Mouse (Mus musculus): ENCODE measurements around the gene Scpep1.
"Not testable (repeated sequence)": the region's sequence is repeated elsewhere in the genome, so short reads cannot be mapped to it uniquely, and the experiment has no call there.

The Scpep1 gene

DNA sequence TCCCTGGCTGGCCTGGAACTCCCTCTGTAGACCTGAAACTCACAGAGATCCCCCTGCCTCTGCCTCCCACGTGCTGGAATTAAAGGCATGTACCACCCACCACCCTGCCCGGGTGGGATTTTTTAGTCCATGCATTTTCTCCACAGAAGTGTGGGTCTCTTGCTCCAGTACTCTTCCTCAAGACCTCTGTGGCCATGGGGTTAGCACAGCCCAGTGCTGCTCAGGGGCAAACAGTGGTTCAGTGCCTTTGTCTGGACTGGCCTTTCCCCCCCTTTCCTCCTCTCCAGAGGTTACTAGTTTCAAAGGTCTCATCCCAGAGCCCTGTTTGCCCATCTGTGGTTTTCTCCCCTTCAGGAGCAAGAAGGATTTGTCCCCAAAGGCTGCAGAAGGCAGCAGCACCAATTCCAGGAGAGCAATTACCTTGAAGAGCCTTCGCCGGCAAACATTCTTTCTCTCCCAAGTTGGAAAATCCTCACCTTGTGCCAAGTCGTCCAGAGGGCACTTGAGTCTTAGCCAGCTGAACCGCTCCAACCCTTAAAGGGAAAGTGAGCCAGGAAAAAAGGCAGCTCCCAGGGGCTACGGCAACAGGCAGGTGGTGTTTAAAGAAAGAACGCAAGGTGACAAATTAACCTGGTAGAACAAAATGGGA lies 45.8 kb downstream of the Scpep1 start:
- DNase-seq (ENCODE audit: low spot score), result no peak

DNA sequence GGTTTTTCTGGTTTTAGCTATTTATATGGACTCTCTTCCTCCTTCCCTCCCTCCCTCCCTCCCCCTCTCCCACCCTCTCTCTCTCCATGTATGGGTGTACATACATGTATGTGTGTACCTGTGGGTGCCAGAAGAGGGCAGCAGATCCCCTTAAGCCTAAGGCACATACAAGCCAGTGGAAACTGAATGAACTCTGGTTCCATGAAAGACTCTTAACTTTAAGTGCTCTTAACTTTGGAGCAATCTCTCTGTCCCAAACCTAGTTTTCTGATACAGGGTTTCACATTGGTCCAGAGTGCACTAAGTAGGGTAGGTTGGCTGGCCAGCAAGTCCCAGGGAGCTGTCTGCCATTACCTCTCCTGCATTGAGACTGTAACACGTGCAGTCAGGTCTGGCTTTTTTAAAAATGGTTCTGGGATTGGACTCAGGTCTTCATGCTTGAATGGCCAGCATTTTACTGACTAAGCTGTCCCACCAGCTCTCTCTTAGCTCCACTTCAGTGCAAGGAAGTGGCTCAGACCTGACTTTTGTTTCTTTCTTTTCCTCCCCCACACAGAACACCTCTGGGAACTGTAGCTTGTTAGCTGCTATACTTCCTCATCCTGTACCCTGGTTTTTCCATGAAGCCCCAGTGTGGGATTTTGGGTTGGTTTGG lies 46.6 kb downstream of the Scpep1 start:
- no peak for DNase-seq (ENCODE audit: low spot score)

DNA sequence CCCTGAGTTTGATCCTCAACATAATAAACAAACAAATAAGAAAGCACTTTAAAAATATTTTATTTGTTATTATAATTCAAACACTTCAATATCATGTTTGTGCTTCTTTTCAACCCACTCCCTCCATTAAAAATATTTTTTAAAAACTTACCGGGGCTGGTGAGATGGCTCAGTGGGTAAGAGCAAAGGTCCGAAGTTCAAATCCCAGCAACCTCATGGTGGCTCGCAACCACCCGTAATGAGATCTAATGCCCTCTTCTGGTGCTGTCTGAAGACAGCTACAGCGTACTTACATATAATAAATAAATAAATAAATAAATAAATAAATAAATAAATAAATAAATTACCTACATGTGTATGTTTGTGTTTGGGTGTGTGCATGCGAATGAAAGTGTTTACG lies 47.4 kb downstream of the Scpep1 start:
- no peak for DNase-seq (ENCODE audit: low spot score)

DNA sequence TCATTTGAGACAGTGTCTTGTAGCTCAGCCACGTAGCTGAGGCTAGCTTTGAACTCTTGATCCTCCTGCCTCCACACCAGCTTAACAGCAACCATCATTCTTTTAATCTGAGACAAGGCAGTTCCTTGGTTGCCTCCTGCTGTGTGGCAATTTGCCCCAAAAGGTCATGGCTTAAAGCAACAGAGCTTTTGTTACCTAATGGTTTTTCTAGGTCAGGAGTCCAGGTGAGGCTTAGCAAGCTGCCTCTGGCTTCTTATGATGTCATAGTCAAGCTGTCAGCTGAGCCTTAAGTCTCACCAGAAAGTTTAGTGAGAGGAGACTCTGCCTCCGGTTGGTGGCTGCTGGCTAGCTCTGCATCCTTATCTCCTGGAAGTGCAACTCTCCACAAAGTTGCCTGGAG lies 49.6 kb downstream of the Scpep1 start:
- no peak for DNase-seq (ENCODE audit: low spot score)

DNA sequence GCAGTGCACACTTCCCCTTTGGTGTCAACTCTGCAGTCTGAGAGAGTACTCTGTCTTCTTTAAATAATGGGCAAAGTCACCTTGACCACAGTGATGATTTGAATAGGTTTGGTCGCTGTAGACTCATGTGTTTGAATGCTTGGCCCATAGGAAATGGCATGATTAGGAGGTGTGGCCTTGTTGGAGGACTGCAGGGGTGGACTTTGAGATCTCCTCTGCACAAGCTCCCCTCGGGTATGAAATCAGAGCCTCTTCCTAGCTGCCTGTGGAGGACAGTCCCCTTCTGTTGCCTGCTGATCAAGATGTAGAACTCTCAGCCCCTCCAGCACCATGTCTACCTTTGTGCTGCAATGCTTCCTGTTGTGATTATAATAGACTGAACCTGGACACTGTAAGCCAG lies 51.2 kb downstream of the Scpep1 start:
- no peak for DNase-seq (ENCODE audit: low spot score)

DNA sequence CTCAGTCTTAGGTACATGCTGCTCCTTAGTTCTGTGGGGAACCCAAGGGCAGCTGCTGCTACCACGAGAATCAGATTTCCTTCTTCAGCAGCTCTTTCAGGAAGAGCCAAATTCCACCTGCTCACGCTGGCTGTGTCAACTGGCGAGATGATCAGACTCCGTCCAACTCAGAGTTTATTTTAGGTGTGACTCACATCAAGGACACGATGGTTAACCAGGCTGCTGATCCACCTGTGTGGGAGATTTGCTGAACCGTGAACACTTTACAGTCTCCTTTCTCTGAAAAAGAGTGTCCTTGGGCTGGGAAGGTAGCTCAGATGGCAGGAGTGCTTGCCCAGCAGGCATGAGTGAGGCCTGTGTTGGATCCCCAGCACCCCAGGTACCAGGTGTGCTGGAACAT lies 52.5 kb downstream of the Scpep1 start:
- no peak for DNase-seq (ENCODE audit: low spot score)

DNA sequence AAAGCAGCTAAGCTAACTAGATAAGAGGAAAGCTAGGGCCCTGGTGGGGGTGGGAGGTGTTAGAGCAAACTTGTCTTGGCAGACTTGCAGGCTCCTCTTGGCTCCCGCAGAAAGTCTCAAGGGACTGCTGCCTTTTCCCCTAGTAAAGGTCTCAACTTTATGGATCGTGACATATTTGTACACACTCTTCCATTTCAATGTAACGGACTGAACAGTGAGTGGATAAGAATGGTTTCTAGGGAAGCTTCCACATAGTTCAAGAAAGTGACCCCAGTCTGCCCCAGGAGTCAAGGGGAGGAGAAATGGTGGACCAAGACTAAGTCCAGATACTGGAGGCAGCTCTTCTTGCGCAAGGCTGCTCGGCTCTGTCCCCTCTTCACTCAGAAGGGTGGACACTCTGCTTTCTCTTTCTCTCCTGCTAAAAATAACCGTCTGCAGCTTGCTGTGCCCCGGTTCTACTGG lies 53.9 kb downstream of the Scpep1 start:
- DNase-seq (ENCODE audit: low spot score), result no peak

DNA sequence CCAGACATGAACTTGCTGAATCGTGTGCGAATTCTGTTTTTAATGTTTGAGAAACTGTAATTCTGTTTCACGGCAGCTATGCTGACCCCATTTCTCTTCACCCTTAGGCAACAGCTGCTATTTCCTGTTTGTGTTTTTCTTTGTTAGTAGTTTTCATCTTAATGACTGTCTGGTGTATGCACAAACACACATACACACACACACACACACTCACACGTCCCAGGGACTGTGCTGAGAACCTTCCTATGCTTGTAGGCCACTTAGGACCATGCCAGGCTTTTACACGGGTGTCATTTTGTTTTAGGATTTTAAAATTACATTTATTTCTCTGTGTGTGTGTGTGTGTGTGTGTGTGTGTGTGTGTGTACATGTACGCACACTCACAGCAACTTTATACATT lies 55.7 kb downstream of the Scpep1 start:
- no peak for DNase-seq (ENCODE audit: low spot score)

DNA sequence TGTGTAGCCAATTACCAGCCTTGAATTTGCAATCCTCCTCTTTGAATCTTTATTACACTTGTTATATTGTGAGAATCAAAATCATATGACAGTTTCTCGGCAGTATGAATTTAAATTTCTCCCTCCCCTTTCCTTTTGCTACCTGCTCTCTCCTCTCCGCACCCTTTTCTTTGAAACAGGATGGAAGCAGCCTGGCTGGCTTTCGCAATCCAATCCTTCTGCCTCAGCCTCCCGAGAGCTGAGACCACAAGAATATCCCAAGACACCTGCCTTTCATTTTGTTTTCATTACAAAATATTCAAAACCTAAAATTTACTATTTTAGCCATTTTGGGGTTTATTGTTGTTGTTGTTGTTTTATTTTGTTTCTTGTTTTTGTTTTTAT lies 56.9 kb downstream of the Scpep1 start:
- no peak for DNase-seq (ENCODE audit: low spot score)

DNA sequence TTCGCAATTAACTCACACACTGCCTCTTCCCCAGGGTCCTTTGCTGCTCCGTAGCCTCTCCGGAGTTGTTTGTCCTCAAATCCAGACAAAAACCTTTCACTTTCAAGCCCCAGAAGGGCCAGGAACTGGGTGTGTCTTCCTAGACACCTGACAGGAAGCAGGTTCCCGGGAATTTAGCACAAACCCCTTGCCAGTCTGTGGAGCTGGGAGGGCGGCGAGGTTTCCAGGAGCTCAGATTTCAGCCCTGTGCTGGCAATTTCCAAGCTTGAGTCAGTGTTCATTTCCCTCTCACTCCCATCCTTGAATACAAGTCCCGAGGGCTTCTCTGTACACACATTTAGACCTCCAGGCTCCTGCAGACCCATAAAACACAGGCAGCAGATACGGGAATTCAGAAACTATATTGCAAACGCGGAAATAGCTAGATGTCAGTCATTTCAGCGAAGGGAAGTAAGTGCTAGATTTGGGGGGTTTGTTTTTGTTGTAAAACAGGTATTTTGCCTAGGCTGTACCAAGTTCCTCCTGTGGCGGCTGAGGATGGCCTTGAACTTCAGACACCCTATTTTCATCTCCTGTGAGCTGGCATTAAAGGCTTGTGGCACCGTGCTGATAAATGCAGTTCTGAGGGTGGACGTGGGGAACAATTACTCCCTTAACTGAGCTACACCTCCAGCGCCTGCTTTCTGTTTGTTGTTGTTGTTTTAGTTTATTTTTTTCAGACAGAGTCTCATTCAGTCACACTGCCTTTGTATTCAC lies 57.5 kb downstream of the Scpep1 start:
- DNase-seq (ENCODE audit: low spot score), result no peak

DNA sequence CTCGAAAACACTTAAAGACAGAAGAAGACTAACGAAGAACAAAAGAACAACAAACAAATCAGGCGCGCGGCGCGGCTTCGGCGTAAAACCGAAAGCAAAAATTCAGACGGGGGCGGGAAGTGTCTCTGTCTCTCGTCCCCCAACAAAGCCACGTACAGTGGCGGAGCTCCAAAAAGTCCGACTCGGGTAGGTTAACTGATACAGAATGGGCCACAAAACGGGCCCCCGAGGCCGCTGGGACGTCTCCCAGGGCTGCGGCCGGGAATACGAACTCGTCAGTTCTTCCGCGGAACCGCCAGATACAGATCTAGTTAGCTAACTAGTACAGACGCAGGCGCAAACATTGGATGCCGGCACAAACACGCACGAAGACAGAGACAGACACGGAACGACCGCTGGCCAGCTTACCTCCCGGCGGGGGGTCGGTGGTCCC lies 59.4 kb downstream of the Scpep1 start:
- DNase-seq (ENCODE audit: low spot score), result not testable (repeated sequence)

DNA sequence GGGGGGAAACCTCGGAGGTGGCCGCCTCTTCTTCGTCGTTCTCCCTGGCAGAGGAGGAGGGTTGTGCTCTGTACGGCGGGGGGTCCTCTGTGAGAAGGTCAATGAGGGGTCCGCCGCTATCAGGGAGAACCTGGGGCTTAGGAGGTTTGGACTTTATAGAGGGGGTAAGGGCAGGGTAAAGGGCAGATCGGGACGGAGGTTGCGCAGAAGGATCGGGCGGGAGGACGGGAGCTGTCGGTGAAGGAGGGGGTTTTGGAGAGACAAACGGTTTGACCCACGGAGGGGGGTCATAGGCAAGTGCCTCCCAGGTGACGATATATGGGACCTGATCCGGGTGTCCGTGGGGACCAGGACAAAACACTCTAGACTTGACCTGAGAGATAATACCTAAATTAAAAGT lies 60.0 kb downstream of the Scpep1 start:
- not testable (repeated sequence) for DNase-seq (ENCODE audit: low spot score)

DNA sequence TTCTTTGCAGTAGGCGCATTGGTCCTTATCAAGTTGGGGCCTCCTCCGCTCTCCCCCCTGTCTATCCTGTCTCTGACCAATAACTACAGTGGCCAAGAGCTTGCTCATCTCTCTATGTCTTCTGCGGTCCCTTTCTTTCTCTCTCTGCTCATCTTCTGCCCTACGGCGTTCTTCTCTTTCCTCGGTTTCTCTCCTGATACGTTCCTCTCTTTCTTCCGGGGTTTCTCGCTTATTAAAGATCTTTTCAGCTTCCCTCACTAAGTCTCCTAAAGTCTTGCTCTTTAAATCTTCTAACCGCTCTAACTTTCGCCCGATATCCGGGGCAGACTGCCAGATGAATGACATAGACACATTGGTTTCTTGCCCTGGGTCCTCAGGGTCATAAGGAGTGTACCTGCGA lies 61.0 kb downstream of the Scpep1 start:
- not testable (repeated sequence) for DNase-seq (ENCODE audit: low spot score)

DNA sequence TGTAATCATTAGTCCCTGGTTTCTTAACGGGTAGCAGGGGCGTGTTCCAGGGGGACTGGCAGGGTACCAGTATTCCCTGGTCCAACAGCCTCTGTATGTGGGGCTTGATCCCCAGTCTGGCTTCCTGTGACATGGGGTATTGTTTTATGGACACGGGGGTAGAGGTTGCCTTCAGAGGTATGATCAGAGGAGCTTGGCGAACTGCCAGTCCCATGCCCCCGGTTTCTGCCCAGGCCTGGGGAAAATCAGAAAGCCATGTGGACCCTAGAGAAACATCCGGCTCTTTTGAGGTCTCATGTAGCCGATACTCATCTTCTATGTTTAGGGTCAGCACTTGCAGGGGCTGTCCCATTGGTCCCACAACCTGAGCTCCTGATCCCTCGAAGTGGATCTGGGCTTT lies 61.8 kb downstream of the Scpep1 start:
- not testable (repeated sequence) for DNase-seq (ENCODE audit: low spot score)

DNA sequence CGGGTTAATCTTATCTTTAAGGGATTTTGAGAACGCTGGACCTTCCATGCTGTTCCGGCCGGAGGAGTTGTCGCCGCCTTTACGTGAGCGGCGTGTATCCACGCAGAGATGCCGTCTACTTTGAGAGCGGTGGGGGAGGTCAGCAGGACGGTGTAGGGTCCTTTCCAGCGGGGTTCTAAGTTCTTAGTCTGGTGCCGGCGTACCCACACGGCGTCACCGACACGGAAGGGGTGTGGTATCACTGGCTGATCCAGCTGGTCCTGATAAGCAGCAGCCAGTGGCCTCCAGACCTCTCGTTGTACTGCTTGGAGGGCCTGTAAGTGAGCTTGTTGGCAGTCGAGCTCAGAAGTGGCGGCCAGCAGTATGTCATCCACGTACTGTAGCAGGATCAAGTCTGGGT lies 62.5 kb downstream of the Scpep1 start:
- not testable (repeated sequence) for DNase-seq (ENCODE audit: low spot score)

DNA sequence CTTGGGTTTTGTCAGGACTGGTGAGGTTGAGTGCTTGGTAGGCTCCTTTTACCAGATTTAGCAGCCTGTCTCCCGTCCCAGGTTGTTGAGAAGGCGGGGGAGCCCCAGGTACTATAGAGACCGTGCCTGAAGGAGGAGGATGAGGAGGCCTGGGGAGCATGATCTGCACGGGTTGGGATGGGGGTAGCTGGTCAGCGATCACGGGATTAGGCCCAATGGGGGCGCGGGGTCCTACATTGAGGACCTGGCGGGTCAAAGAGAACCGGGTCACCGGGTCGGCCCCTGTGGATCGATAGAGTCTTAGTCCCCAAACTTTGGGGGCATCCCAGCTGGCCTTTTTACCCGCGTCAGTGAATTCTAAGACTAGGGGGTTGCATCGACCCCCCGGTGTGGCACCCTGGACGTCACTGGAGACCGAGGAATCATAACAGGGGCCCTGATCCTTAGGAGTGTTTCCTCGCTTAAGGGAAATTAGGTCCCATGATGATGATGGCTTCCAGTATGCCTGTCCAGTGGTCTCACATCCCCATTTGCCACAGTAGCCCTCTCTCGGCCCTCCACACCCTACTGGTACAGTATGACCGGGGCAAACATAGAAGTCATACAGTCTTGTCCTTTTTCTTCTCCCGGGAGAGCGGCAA lies 63.2 kb downstream of the Scpep1 start:
- not testable (repeated sequence) for DNase-seq (ENCODE audit: low spot score)

DNA sequence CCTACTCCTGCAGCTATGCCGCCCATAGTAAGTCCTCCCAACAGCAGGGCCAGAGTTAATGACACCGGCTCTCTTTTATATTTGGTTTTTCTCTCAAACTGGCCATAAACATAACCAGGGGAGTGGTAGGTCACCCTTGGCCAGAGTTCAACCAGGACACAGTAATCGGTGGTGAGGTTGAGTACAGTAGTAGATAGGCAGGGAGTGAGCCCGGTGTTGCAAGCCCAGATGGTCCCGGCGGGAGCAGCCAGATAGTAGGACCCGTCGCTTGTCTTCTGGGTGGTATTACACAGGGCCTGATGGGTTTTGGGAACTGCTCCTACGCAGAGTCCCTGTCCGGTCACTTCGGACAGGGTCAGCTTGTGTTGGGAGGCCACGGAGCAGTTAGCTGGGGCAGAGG lies 63.8 kb downstream of the Scpep1 start:
- not testable (repeated sequence) for DNase-seq (ENCODE audit: low spot score)

DNA sequence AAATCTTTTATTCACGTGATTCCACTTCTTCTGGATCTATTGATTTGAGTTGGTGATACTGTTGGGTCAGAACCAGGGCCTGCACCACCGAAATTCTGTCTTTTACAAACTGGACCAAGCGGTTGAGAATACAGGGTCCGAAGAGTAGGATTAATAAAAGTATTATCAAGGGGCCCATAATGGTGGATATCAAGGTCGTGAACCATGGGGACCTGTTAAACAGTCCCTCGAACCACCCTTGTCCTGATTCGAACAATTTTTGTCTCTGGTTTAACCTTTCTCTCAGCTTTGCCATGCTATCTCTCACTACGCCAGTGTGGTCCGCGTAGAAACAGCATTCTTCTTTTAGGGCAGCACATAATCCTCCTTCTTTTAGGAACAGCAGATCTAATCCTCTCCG lies 64.4 kb downstream of the Scpep1 start:
- not testable (repeated sequence) for DNase-seq (ENCODE audit: low spot score)

DNA sequence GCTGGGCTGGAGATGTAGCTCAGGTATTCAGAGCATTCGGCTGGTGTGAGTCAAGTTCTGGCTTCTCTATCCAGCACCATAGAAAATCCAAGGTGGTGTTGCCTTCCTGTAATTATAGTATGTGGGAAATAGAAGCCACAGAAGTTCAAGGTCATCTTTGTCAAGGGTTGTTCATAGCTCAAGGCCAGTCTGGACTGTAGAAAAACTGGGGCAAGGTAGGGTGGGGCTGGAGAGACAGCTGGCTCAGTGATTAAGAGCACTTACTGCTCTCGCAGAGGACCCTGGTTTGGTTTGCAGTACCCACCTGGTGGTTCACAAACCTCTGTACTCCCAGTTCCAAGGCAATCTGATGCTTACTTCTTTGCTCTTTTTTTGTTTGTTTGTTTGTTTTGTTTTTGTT lies 66.3 kb downstream of the Scpep1 start:
- DNase-seq (ENCODE audit: low spot score), result no peak

DNA sequence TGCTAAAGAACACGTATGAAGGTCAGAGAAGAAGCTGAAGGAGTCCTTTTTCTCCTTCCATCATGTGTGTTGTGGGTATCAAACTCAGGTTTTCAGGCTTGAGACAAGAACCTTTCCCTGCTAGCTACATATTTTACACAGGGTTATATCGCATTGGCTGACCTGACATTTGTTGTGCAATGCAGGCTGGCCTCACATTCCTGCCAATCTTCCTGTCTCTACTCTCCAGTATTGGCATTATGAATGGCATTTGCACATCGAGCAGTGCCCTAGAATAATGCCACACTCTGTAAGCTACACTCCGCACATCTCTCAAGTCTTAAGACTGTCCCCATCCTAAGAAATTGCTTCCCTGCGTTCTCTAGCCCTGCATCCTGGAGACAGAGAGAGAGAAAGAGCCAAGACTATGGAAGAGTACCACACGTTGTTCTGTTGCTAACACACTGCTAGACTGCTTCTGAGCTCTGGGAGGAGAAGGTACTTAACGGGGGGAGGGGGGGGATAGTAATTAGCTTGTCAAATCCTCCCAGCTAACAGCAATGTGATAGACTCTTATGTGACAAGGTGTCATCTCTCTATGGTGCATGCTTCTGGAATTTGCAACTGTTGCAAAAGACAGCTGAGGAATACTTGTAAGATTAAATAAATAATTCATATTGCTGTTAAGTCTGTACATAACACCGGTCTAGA lies 70.7 kb downstream of the Scpep1 start:
- no peak for DNase-seq (ENCODE audit: low spot score)

DNA sequence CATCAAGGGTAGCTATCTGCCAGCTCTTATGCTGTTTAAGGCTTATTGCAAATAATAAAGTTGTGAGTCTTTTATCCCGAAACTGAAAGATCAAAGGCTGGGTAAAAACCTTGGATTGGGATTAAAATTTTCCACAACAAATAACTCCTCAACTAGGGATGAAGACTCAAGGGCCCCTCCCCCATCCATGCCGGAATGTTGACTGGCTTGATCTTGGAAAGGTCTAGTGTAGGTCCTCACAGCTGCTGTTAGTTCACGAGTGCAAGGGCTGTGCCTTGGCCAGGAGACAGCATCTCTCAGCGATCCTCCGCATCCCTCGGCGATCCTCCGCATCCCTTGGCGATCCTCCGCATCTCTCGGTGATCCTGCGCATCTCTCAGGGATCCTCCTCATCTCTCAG lies 77.3 kb downstream of the Scpep1 start:
- no peak for DNase-seq (ENCODE audit: low spot score)

Data from MN1 (cell line).